Mouse (Mus musculus) hindbrain, embryonic 10.5 days (tissue): ENCODE measurements around the gene Rpl13a. TPM values are rescaled to one million over a fixed set of nuclear protein-coding genes. Genes with fewer than 3 reads are reported as not detected.
"Not testable (repeated sequence)": the region's sequence is repeated elsewhere in the genome, so short reads cannot be mapped to it uniquely, and the experiment has no call there.

Source experiments
- DNase-seq: peaks from one replicate; pipeline ENCODE4 v3.0.0-alpha.2; 2017; ENCODE audit warnings: low spot score
- H3K27ac ChIP-seq: fragments of 300-500 bp; sonication (generic); 2 replicates; pipeline ENCODE4 v1.5.1; 2016; ENCODE audit warnings: mild to moderate bottlenecking, moderate library complexity
- H3K27me3 ChIP-seq: fragments of 300-500 bp; sonication (generic); 2 replicates; pipeline ENCODE4 v1.6.1; 2016; ENCODE audit warnings: mild to moderate bottlenecking; ENCODE audit not compliant: poor library complexity, insufficient read depth, severe bottlenecking
- H3K36me3 ChIP-seq: fragments of 300-500 bp; sonication (generic); 2 replicates; pipeline ENCODE4 v1.6.1; 2016; ENCODE audit warnings: mild to moderate bottlenecking, moderate library complexity
- H3K4me1 ChIP-seq: fragments of 300-500 bp; sonication (generic); replicated peaks from 2 replicates; pipeline ENCODE4 v1.6.1; 2016; ENCODE audit warnings: mild to moderate bottlenecking
- H3K4me3 ChIP-seq: fragments of 300-500 bp; sonication (generic); 2 replicates; pipeline ENCODE4 v1.5.1; 2016; ENCODE audit warnings: mild to moderate bottlenecking, moderate library complexity
- H3K9me3 ChIP-seq: fragments of 300-500 bp; sonication (generic); 2 replicates; pipeline ENCODE4 v1.6.1; 2016; ENCODE audit warnings: mild to moderate bottlenecking, moderate library complexity
- WGBS: fragments of 180-500 bp; shearing (Covaris S2); methylation state at CpG from one replicate; pipeline ENCODE4 v1.1.7; 2016; 5-methylcytosine and 5-hydroxymethylcytosine counted together
- polyA plus RNA-seq: library from polyadenylated mRNA; unstranded; fragments of >200 nt; fragmentation: Nextera tagmentation; extraction: Ambion mirVana; gene quantifications from 2 replicates; pipeline ENCODE4 v1.2.1, GENCODE M21; 2016

The Rpl13a gene
- 1,174 and 1,234 TPM in 2 replicates for polyA plus RNA-seq

- Histone ChIP-seq H3K27ac (peak within 1 kb of the TSS; percentile 100), H3K4me1 (peaks cover 50% of the 10 kb centered on the region), H3K36me3 (peaks cover 32% of the 10 kb centered on the region), H3K27me3 (peaks cover 2% of the 10 kb centered on the region; the same call in 1 of the 2 replicates), H3K9me3 (no peaks in the 10 kb centered on the region), H3K4me3 (peak within 1 kb of the TSS; percentile 90)
- WGBS = under 1% methylated on average over 48 of the region's 48 CpGs
- peak; percentile 99 for DNase-seq
Measured at GRCm38 (mm10) chr7:45128624-45129246, at the start of gene Rpl13a. Gene Rpl13a, minus strand, starts transcription at chr7:45128761.

- DNase-seq = no peak
- Histone ChIP-seq H3K4me3 (peak overlapping the region; percentile 38), H3K4me1 (peaks cover 34% of the 10 kb centered on the region), H3K27ac (no peak overlapping the region), H3K36me3 (no peaks in the 10 kb centered on the region), H3K27me3 (peaks cover 99% of the 10 kb centered on the region), H3K9me3 (peaks cover 13% of the 10 kb centered on the region; the same call in 1 of the 2 replicates)
- WGBS = 4% methylated on average over 31 of the region's 31 CpGs
Measured at GRCm38 (mm10) chr7:45176356-45176755, 47.8 kb upstream of the Rpl13a start.

GRCm38 (mm10) chr7:45175929-45176328 is 47.4 kb upstream of the Rpl13a start:
- WGBS = 3% methylated on average over 23 of the region's 23 CpGs
- Histone ChIP-seq H3K36me3 (no peaks in the 10 kb centered on the region), H3K27me3 (peaks cover 99% of the 10 kb centered on the region), H3K9me3 (peaks cover 16% of the 10 kb centered on the region; the same call in 1 of the 2 replicates), H3K4me3 (peak overlapping the region; percentile 38), H3K27ac (no peak overlapping the region), H3K4me1 (peaks cover 30% of the 10 kb centered on the region)
- DNase-seq = no peak

- no peak for DNase-seq
- H3K27me3 ChIP-seq = peaks cover 99% of the 10 kb centered on the region
- H3K36me3 ChIP-seq = no peaks in the 10 kb centered on the region
- 4% methylated on average over 13 of the region's 13 CpGs for WGBS
- peak overlapping the region; percentile 38; the same call in 1 of the 2 replicates for H3K4me3 ChIP-seq
- H3K27ac ChIP-seq = no peak overlapping the region
- H3K4me1 ChIP-seq = peaks cover 28% of the 10 kb centered on the region
- peaks cover 22% of the 10 kb centered on the region for H3K9me3 ChIP-seq
Measured at GRCm38 (mm10) chr7:45175398-45175797, 46.8 kb upstream of the Rpl13a start.

GRCm38 (mm10) chr7:45174567-45175280 is 46.2 kb upstream of the Rpl13a start:
- peaks cover 28% of the 10 kb centered on the region for H3K9me3 ChIP-seq
- H3K27me3 ChIP-seq = peaks cover 99% of the 10 kb centered on the region
- no peak for DNase-seq
- H3K4me1 ChIP-seq = peaks cover 28% of the 10 kb centered on the region
- H3K4me3 ChIP-seq = peak overlapping the region; percentile 35
- H3K36me3 ChIP-seq = no peaks in the 10 kb centered on the region
- H3K27ac ChIP-seq = 0 out of 2 replicates have a peak overlapping the region, but pooled peaks have one; percentile 46
- WGBS = 3% methylated on average over 29 of the region's 29 CpGs

GRCm38 (mm10) chr7:45173772-45174171 is 45.2 kb upstream of the Rpl13a start:
- not testable (repeated sequence) for DNase-seq, H3K36me3 ChIP-seq, H3K27ac ChIP-seq, H3K4me3 ChIP-seq
- H3K4me1 ChIP-seq = peaks cover 30% of the 10 kb centered on the region
- 52% methylated on average over 1 of the region's 1 CpGs for WGBS
- H3K9me3 ChIP-seq = peaks cover 38% of the 10 kb centered on the region
- H3K27me3 ChIP-seq = peaks cover 99% of the 10 kb centered on the region

- Histone ChIP-seq H3K4me3 (no peak overlapping the region), H3K36me3 (no peaks in the 10 kb centered on the region), H3K27ac (no peak overlapping the region), H3K27me3 (peaks cover 99% of the 10 kb centered on the region), H3K4me1 (peaks cover 38% of the 10 kb centered on the region), H3K9me3 (peaks cover 39% of the 10 kb centered on the region)
- 57% methylated on average over 7 of the region's 7 CpGs for WGBS
- no peak for DNase-seq
Measured at GRCm38 (mm10) chr7:45172974-45173373, 44.4 kb upstream of the Rpl13a start.

GRCm38 (mm10) chr7:45169495-45169894 is 40.9 kb upstream of the Rpl13a start:
- no peak for DNase-seq
- peaks cover 39% of the 10 kb centered on the region for H3K9me3 ChIP-seq
- peaks cover 22% of the 10 kb centered on the region for H3K4me1 ChIP-seq
- H3K36me3 ChIP-seq = no peaks in the 10 kb centered on the region
- no peak overlapping the region for H3K4me3 ChIP-seq
- H3K27me3 ChIP-seq = peaks cover 99% of the 10 kb centered on the region
- 91% methylated on average over 3 of the region's 3 CpGs for WGBS
- no peak overlapping the region for H3K27ac ChIP-seq

- H3K36me3 ChIP-seq = no peaks in the 10 kb centered on the region
- H3K27me3 ChIP-seq = peaks cover 99% of the 10 kb centered on the region
- peaks cover 39% of the 10 kb centered on the region for H3K9me3 ChIP-seq
- H3K27ac ChIP-seq = no peak overlapping the region; the same call in 1 of the 2 replicates
- no peak for DNase-seq
- WGBS = 6% methylated on average over 24 of the region's 24 CpGs
- H3K4me1 ChIP-seq = peaks cover 28% of the 10 kb centered on the region
- H3K4me3 ChIP-seq = 0 out of 2 replicates have a peak overlapping the region, but pooled peaks have one; percentile 2
Measured at GRCm38 (mm10) chr7:45168656-45169055, 40.1 kb upstream of the Rpl13a start.

GRCm38 (mm10) chr7:45167761-45168445 is 39.3 kb upstream of the Rpl13a start:
- WGBS = 2% methylated on average over 19 of the region's 19 CpGs
- Histone ChIP-seq H3K36me3 (no peaks in the 10 kb centered on the region), H3K4me1 (peaks cover 30% of the 10 kb centered on the region), H3K27ac (peak overlapping the region; percentile 66), H3K27me3 (peaks cover 100% of the 10 kb centered on the region), H3K4me3 (peak overlapping the region; percentile 16; the same call in 1 of the 2 replicates), H3K9me3 (peaks cover 38% of the 10 kb centered on the region)
- no peak for DNase-seq

GRCm38 (mm10) chr7:45166950-45167401 is 38.4 kb upstream of the Rpl13a start:
- Histone ChIP-seq H3K36me3 (no peaks in the 10 kb centered on the region), H3K27me3 (peaks cover 98% of the 10 kb centered on the region), H3K9me3 (peaks cover 31% of the 10 kb centered on the region), H3K27ac (peak overlapping the region; percentile 51; the same call in 1 of the 2 replicates), H3K4me1 (peaks cover 38% of the 10 kb centered on the region), H3K4me3 (peak overlapping the region; percentile 16; the same call in 1 of the 2 replicates)
- WGBS = 26% methylated on average over 10 of the region's 10 CpGs
- DNase-seq = no peak

- 38% methylated on average over 11 of the region's 11 CpGs for WGBS
- Histone ChIP-seq H3K27me3 (peaks cover 85% of the 10 kb centered on the region), H3K36me3 (peaks cover 5% of the 10 kb centered on the region), H3K4me3 (no peak overlapping the region), H3K27ac (no peak overlapping the region), H3K4me1 (peaks cover 44% of the 10 kb centered on the region), H3K9me3 (peaks cover 20% of the 10 kb centered on the region)
- DNase-seq = no peak
Measured at GRCm38 (mm10) chr7:45165701-45166100, 37.1 kb upstream of the Rpl13a start.
